ENCODE assay signal across 14 mouse cellular contexts in the genomic region with DNA sequence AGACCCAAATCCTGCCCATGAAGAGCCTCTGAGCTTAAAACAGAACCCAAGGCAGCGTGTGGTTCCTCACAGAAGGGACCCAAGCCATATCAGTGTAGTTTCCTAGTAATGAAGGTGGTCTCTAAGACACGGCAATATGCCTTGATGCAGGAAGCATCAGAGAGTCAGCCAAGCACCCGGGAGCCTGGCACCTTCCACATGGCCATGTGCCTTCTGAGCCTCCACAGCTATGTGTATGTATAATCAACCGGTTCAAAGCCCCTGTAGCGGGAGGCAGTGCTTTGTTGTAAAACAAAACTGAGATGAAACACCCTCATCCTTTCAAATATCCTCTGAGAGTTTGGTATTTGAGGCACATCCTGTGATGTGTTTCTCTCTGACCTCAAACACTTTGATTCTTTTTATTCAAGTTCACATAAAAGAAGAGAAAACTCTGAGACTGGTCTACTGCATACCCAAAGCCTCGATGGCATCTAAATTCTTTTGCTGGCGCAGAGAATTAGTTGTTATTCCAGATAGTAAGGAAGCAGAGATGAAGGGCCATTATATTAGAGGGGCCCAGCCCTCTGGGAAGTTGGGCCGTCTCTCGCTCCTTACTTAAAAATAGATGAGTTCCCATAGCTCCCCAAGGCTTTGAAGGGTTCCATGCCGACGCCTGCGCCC.
"Had no signal": no experiment of that assay in that cellular context is flagged by ENCODE, and none has a peak within 500 bp of the region (broad histone marks: within the 10 kb centered on the region; RNA-seq: fewer than 3 reads in every experiment).

No protein-coding gene starts in this region.

- H3K4me3 ChIP-seq: kidney, embryonic 15.5 days; left cerebral cortex, adult 2 months; limb, embryonic 10.5 days; liver, embryonic 15.5 days; stomach, embryonic 15.5 days had no signal

- ATAC-seq: intestine, embryonic 16.5 days; lung, postnatal 0 days had no signal

- H3K27me3 ChIP-seq: kidney, embryonic 15.5 days; liver, embryonic 15.5 days; stomach, embryonic 15.5 days had no signal

- H3K36me3 ChIP-seq: kidney, embryonic 15.5 days; limb, embryonic 10.5 days; liver, embryonic 15.5 days; stomach, embryonic 15.5 days had no signal

- H3K27ac ChIP-seq: kidney, embryonic 15.5 days; left cerebral cortex, adult 2 months; limb, embryonic 10.5 days; liver, embryonic 15.5 days; stomach, embryonic 15.5 days had no signal

- H3K9me3 ChIP-seq: kidney, embryonic 15.5 days; limb, embryonic 10.5 days; liver, embryonic 15.5 days; stomach, embryonic 15.5 days had no signal

- H3K4me1 ChIP-seq: stomach, embryonic 15.5 days had no signal

- H3K9ac ChIP-seq: kidney, embryonic 15.5 days; liver, embryonic 15.5 days; stomach, embryonic 15.5 days had no signal

- DNase-seq: kidney, adult 2 months; kidney, postnatal 14 days; lung, adult 2 months; lung, postnatal 36 days; right cerebral cortex, postnatal 14 days; thymus, postnatal 36 days had no signal

- H3K4me2 ChIP-seq: kidney, embryonic 15.5 days; liver, embryonic 11.5 days; liver, embryonic 15.5 days; stomach, embryonic 15.5 days had no signal
